Mouse (Mus musculus) MEL (cell line): ENCODE results near the gene B230219D22Rik. TPM values are rescaled to one million over a fixed set of nuclear protein-coding genes. Genes with fewer than 3 reads are reported as not detected.

Experiments
- DNase-seq: peaks from one replicate; pipeline ENCODE4 v3.0.0; 2011; ENCODE audit warnings: low read depth, low spot score
- H3K27ac ChIP-seq: 2 replicates; pipeline ENCODE4 v1.5.1; 2012; ENCODE audit warnings: low read depth, mild to moderate bottlenecking, control low read depth, low read length, moderate library complexity; ENCODE audit not compliant: control insufficient read depth
- H3K27me3 ChIP-seq, 2 experiments: fragments of 150-350 bp in 1 of 2; sonication (generic) in 1 of 2; 2 replicates each; pipeline ENCODE4 v1.6.1; 2012; ENCODE audit warnings: low read length in 2 of 2, mild to moderate bottlenecking in 2 of 2, improper control_type of control experiment in 1 of 2, moderate library complexity in 1 of 2; ENCODE audit not compliant: insufficient read depth in 2 of 2, control insufficient read depth in 1 of 2
- H3K36me3 ChIP-seq, 2 experiments: 2 replicates each; pipeline ENCODE4 v1.6.1; 2012 to 2014; ENCODE audit warnings: low read length in 2 of 2, improper control_type of control experiment in 1 of 2, inconsistent platforms in 1 of 2, mild to moderate bottlenecking in 1 of 2; ENCODE audit not compliant: insufficient read depth in 2 of 2, control insufficient read depth in 1 of 2
- H3K4me1 ChIP-seq, 2 experiments: fragments of 150-350 bp in 1 of 2; sonication (generic) in 1 of 2; 2 replicates each; pipeline ENCODE4 v1.6.1; 2012; ENCODE audit warnings: low read length in 2 of 2, improper control_type of control experiment in 1 of 2, mild to moderate bottlenecking in 1 of 2; ENCODE audit not compliant: insufficient read depth in 2 of 2, control insufficient read depth in 1 of 2
- H3K4me3 ChIP-seq, 2 experiments: fragments of 150-350 bp in 1 of 2; sonication (generic) in 1 of 2; 2 replicates each; pipeline ENCODE4 v1.5.1; 2012; ENCODE audit warnings: low read depth in 2 of 2, low read length in 2 of 2, mild to moderate bottlenecking in 2 of 2, moderate library complexity in 2 of 2, control low read depth in 1 of 2, improper control_type of control experiment in 1 of 2; ENCODE audit not compliant: control insufficient read depth in 1 of 2, insufficient read depth in 1 of 2
- H3K79me2 ChIP-seq: 2 replicates; pipeline ENCODE4 v1.6.1; 2012; ENCODE audit warnings: mild to moderate bottlenecking, low read length, moderate library complexity; ENCODE audit not compliant: control insufficient read depth, poor library complexity, insufficient read depth
- H3K9ac ChIP-seq: 2 replicates; pipeline ENCODE4 v1.6.1; 2012; ENCODE audit warnings: low read depth, mild to moderate bottlenecking, control low read depth, low read length, moderate library complexity; ENCODE audit not compliant: control insufficient read depth, poor library complexity, severe bottlenecking
- H3K9me3 ChIP-seq: fragments of 150-350 bp; sonication (generic); replicated peaks from 2 replicates; pipeline ENCODE4 v1.6.1; 2012; ENCODE audit warnings: mild to moderate bottlenecking, low read length, improper control_type of control experiment, moderate library complexity; ENCODE audit not compliant: insufficient read depth
- BHLHE40 ChIP-seq: IDR thresholded peaks from 2 replicates; pipeline ENCODE4 v1.6.1; 2012; ENCODE audit warnings: low read depth, mild to moderate bottlenecking, inconsistent platforms, low read length, improper control_type of control experiment, borderline replicate concordance
- CHD2 ChIP-seq: IDR thresholded peaks from 2 replicates; pipeline ENCODE4 v1.6.1; 2011; ENCODE audit warnings: low read length, improper control_type of control experiment
- CTCF ChIP-seq, 3 experiments: IDR thresholded peaks in 2 of 3; conservative IDR thresholded peaks in 1 of 3; 2 replicates each; pipeline ENCODE4 v1.5.1; 2011 to 2012; ENCODE audit warnings: low read length in 3 of 3, low read depth in 2 of 3, mild to moderate bottlenecking in 2 of 3, improper control_type of control experiment in 1 of 3, inconsistent platforms in 1 of 3, mixed read lengths in 1 of 3, moderate library complexity in 1 of 3; ENCODE audit not compliant: control insufficient read depth in 1 of 3, insufficient read depth in 1 of 3, poor library complexity in 1 of 3, severe bottlenecking in 1 of 3
- E2F4 ChIP-seq: IDR thresholded peaks from 2 replicates; pipeline ENCODE4 v1.6.1; 2011; ENCODE audit warnings: low read depth, low read length, improper control_type of control experiment, borderline replicate concordance
- EP300 ChIP-seq, 2 experiments: IDR thresholded peaks; 2 replicates each; pipeline ENCODE4 v1.6.1; 2011; ENCODE audit warnings: improper control_type of control experiment in 2 of 2, low read length in 2 of 2, low read depth in 1 of 2, mild to moderate bottlenecking in 1 of 2
- ETS1 ChIP-seq: IDR thresholded peaks from 2 replicates; pipeline ENCODE4 v1.6.1; 2012; ENCODE audit warnings: low read depth, mild to moderate bottlenecking, inconsistent platforms, low read length, improper control_type of control experiment, moderate library complexity
- GABPA ChIP-seq: IDR thresholded peaks from 2 replicates; pipeline ENCODE4 v1.6.1; 2012; ENCODE audit warnings: low read depth, mild to moderate bottlenecking, inconsistent platforms, low read length, improper control_type of control experiment, moderate library complexity
- GATA1 ChIP-seq: IDR thresholded peaks from 2 replicates; pipeline ENCODE4 v1.6.1; 2011; ENCODE audit warnings: low read depth, low read length, improper control_type of control experiment
- HCFC1 ChIP-seq: IDR thresholded peaks from 2 replicates; pipeline ENCODE4 v1.6.1; 2012; ENCODE audit warnings: low read depth, mild to moderate bottlenecking, inconsistent platforms, low read length, improper control_type of control experiment, moderate library complexity
- JUND ChIP-seq: IDR thresholded peaks from 2 replicates; pipeline ENCODE4 v1.6.1; 2011; ENCODE audit warnings: low read depth, mild to moderate bottlenecking, improper control_type of control experiment, low read length
- KAT2A ChIP-seq: conservative IDR thresholded peaks from 2 replicates; pipeline ENCODE4 v1.6.1; 2012; ENCODE audit warnings: low read depth, low read length, improper control_type of control experiment, inconsistent platforms
- MAFK ChIP-seq: IDR thresholded peaks from 2 replicates; pipeline ENCODE4 v1.6.1; 2011; ENCODE audit warnings: low read depth, mild to moderate bottlenecking, low read length, improper control_type of control experiment, borderline replicate concordance
- MAX ChIP-seq: IDR thresholded peaks from 2 replicates; pipeline ENCODE4 v1.6.1; 2011; ENCODE audit warnings: low read length, improper control_type of control experiment
- MAZ ChIP-seq: IDR thresholded peaks from 2 replicates; pipeline ENCODE4 v1.6.1; 2012; ENCODE audit warnings: low read depth, mild to moderate bottlenecking, inconsistent platforms, low read length, improper control_type of control experiment
- MEF2A ChIP-seq: IDR thresholded peaks from 2 replicates; pipeline ENCODE4 v1.6.1; 2014; ENCODE audit warnings: low read depth, mild to moderate bottlenecking, inconsistent platforms, low read length, improper control_type of control experiment; ENCODE audit not compliant: poor library complexity, insufficient replicate concordance, severe bottlenecking; ENCODE audit errors: extremely low read depth
- MXI1 ChIP-seq: IDR thresholded peaks from 2 replicates; pipeline ENCODE4 v1.6.1; 2011; ENCODE audit warnings: mild to moderate bottlenecking, low read depth, low read length, improper control_type of control experiment
- MYB ChIP-seq: IDR thresholded peaks from 2 replicates; pipeline ENCODE4 v1.6.1; 2011; ENCODE audit warnings: mild to moderate bottlenecking, low read depth, low read length, improper control_type of control experiment
- MYC ChIP-seq: IDR thresholded peaks from 2 replicates; pipeline ENCODE4 v1.6.1; 2011; ENCODE audit warnings: low read depth, mild to moderate bottlenecking, low read length, improper control_type of control experiment, moderate library complexity
- NELFE ChIP-seq: IDR thresholded peaks from 2 replicates; pipeline ENCODE4 v1.6.1; 2011; ENCODE audit warnings: low read depth, low read length, improper control_type of control experiment
- NRF1 ChIP-seq: IDR thresholded peaks from 2 replicates; pipeline ENCODE4 v1.6.1; 2014; ENCODE audit warnings: low read depth, mild to moderate bottlenecking, inconsistent platforms, low read length, improper control_type of control experiment, moderate library complexity; ENCODE audit not compliant: poor library complexity, insufficient read depth, severe bottlenecking
- POLR2A ChIP-seq, 2 experiments: IDR thresholded peaks; 2 replicates each; pipeline ENCODE4 v1.6.1; 2011 to 2012; ENCODE audit warnings: low read length in 2 of 2, mild to moderate bottlenecking in 2 of 2, control low read depth in 1 of 2, improper control_type of control experiment in 1 of 2, low read depth in 1 of 2, moderate library complexity in 1 of 2; ENCODE audit not compliant: control insufficient read depth in 1 of 2, insufficient read depth in 1 of 2, poor library complexity in 1 of 2
- POLR2AphosphoS2 ChIP-seq: IDR thresholded peaks from 2 replicates; pipeline ENCODE4 v1.6.1; 2011; ENCODE audit warnings: low read length, improper control_type of control experiment
- POLR2AphosphoS5 ChIP-seq: IDR thresholded peaks from 2 replicates; pipeline ENCODE4 v1.6.1; 2012; ENCODE audit warnings: low read depth, borderline replicate concordance, mild to moderate bottlenecking, inconsistent platforms, low read length, moderate library complexity, mixed read lengths
- RAD21 ChIP-seq: IDR thresholded peaks from 2 replicates; pipeline ENCODE4 v1.6.1; 2011; ENCODE audit warnings: mild to moderate bottlenecking, low read depth, low read length, improper control_type of control experiment
- RCOR1 ChIP-seq: IDR thresholded peaks from 2 replicates; pipeline ENCODE4 v1.6.1; 2012; ENCODE audit warnings: low read depth, mild to moderate bottlenecking, inconsistent platforms, low read length, improper control_type of control experiment
- SMC3 ChIP-seq: IDR thresholded peaks from 2 replicates; pipeline ENCODE4 v1.6.1; 2011; ENCODE audit warnings: low read depth, low read length, improper control_type of control experiment
- TBP ChIP-seq: IDR thresholded peaks from 2 replicates; pipeline ENCODE4 v1.8.0; 2011; ENCODE audit warnings: low read depth, low read length, improper control_type of control experiment
- TCF12 ChIP-seq: IDR thresholded peaks from 2 replicates; pipeline ENCODE4 v1.6.1; 2014; ENCODE audit warnings: low read depth, mild to moderate bottlenecking, inconsistent platforms, low read length, improper control_type of control experiment, moderate library complexity
- UBTF ChIP-seq: IDR thresholded peaks from 2 replicates; pipeline ENCODE4 v1.6.1; 2012; ENCODE audit warnings: low read depth, mild to moderate bottlenecking, inconsistent platforms, low read length, improper control_type of control experiment, moderate library complexity, borderline replicate concordance; ENCODE audit not compliant: insufficient read depth
- USF1 ChIP-seq: IDR thresholded peaks from 2 replicates; pipeline ENCODE4 v1.6.1; 2014; ENCODE audit warnings: low read depth, mild to moderate bottlenecking, inconsistent platforms, low read length, improper control_type of control experiment, moderate library complexity
- USF2 ChIP-seq, 2 experiments: IDR thresholded peaks; 2 replicates each; pipeline ENCODE4 v1.6.1; 2011 to 2012; ENCODE audit warnings: improper control_type of control experiment in 2 of 2, low read length in 2 of 2, borderline replicate concordance in 1 of 2, inconsistent platforms in 1 of 2, low read depth in 1 of 2, mild to moderate bottlenecking in 1 of 2; ENCODE audit not compliant: insufficient read depth in 1 of 2
- ZC3H11A ChIP-seq: IDR thresholded peaks from 2 replicates; pipeline ENCODE4 v1.6.1; 2012; ENCODE audit warnings: low read depth, mild to moderate bottlenecking, inconsistent platforms, low read length, improper control_type of control experiment
- ZKSCAN1 ChIP-seq: IDR thresholded peaks from 2 replicates; pipeline ENCODE4 v1.6.1; 2012; ENCODE audit warnings: low read depth, mild to moderate bottlenecking, inconsistent platforms, low read length, improper control_type of control experiment, moderate library complexity
- ZMIZ1 ChIP-seq: IDR thresholded peaks from 2 replicates; pipeline ENCODE4 v1.6.1; 2012; ENCODE audit warnings: low read depth, mild to moderate bottlenecking, inconsistent platforms, low read length, improper control_type of control experiment, moderate library complexity
- ZNF384 ChIP-seq: IDR thresholded peaks from 2 replicates; pipeline ENCODE4 v1.6.1; 2012; ENCODE audit warnings: low read depth, mild to moderate bottlenecking, inconsistent platforms, low read length, improper control_type of control experiment
- polyA plus RNA-seq, 2 experiments: library from polyadenylated mRNA; stranded (reverse) in 1 of 2; unstranded in 1 of 2; fragments of >175 nt in 1 of 2; fragments of >200 nt in 1 of 2; gene quantifications; 2 replicates each; pipeline versions ENCODE4 v1.2.1 to v1.2.4; 2012; ENCODE audit warnings: low replicate concordance in 2 of 2, low read depth in 1 of 2; ENCODE audit not compliant: insufficient read length in 2 of 2, insufficient read depth in 1 of 2, missing spikeins in 1 of 2
- total RNA-seq: library from RNA; depleted of rRNA; stranded (reverse); fragments of 300-350 nt; gene quantifications from 2 replicates; pipeline ENCODE4 v1.2.3, GENCODE M21; 2012

B230219D22Rik gene
- total and polyA plus RNA-seq, 3 experiments, result 20.4 to 145 (median 30.0) TPM

GRCm38 (mm10) chr13:55727120-55727838, 34.4 kb downstream of the B230219D22Rik start, which contains the start of gene Pcbd2:
Pcbd2 (plus strand) TSS chr13:55727368.
- DNase-seq, result peak; percentile 85
- H3K27ac ChIP-seq, result peak within 1 kb of the TSS; percentile 91
- H3K4me3 ChIP-seq, result peak within 1 kb of the TSS; percentile 74 to 88
- peaks cover 0 to 2% of the 10 kb centered on the region in 2 experiments; a peak in 2 of 4 replicates for H3K36me3 ChIP-seq
- no peaks in the 10 kb centered on the region; a peak in 2 of 4 replicates for H3K4me1 ChIP-seq
- peaks cover 9% of the 10 kb centered on the region; the same call in 1 of the 2 replicates for H3K79me2 ChIP-seq
- no peaks in the 10 kb centered on the region for H3K27me3 ChIP-seq
- no peaks in the 10 kb centered on the region for H3K9me3 ChIP-seq
- peak within 1 kb of the TSS; percentile 93 for H3K9ac ChIP-seq
- TF ChIP-seq CHD2 (no peak), NELFE (peak; percentile 73), SMC3 (0 out of 2 replicates have a peak, but pooled peaks have one; percentile 1), TCF12 (peak; percentile 45; the same call in 1 of the 2 replicates), USF1 (no peak), MEF2A (peak; percentile 33; the same call in 1 of the 2 replicates), POLR2A (IDR thresholded peaks at IDR 0.05; ENCODE audit: control insufficient read depth in 1 of 2, insufficient read depth in 1 of 2, low read depth in 1 of 2, low read length in 2 of 2, poor library complexity in 1 of 2) (peak; percentile 60 to 98), JUND (no peak), ETS1 (0 out of 2 replicates have a peak, but pooled peaks have one; percentile 26), GATA1 (no peak), POLR2AphosphoS5 (0 out of 2 replicates have a peak, but pooled peaks have one; percentile 59), ZKSCAN1 (no peak), ZNF384 (no peak), RAD21 (no peak), GABPA (no peak), MYC (no peak; the same call in 1 of the 2 replicates), NRF1 (peak; percentile 73), EP300 (IDR thresholded peaks at IDR 0.05; ENCODE audit: low read depth in 1 of 2, low read length in 2 of 2) (no peak; a peak in 1 of 4 replicates), MAZ (no peak; the same call in 1 of the 2 replicates), MYB (no peak), MXI1 (peak; percentile 54), UBTF (peak; percentile 89), MAFK (no peak), POLR2AphosphoS2 (0 out of 2 replicates have a peak, but pooled peaks have one; percentile 46), KAT2A (no peak; the same call in 1 of the 2 replicates), BHLHE40 (no peak), CTCF (IDR thresholded peaks at IDR 0.05 in 2 of 3, conservative IDR thresholded peaks at IDR 0.05 in 1 of 3; ENCODE audit: control insufficient read depth in 1 of 3, insufficient read depth in 1 of 3, low read depth in 2 of 3, low read length in 3 of 3, poor library complexity in 1 of 3, severe bottlenecking in 1 of 3) (peak in 1 of 3 experiments; percentile 12; a peak in 1 of 6 replicates), HCFC1 (peak; percentile 75), E2F4 (no peak), RCOR1 (no peak), MAX (peak; percentile 20), TBP (peak; percentile 41; the same call in 1 of the 2 replicates), ZC3H11A (no peak), ZMIZ1 (peak; percentile 79), USF2 (IDR thresholded peaks at IDR 0.05; ENCODE audit: borderline replicate concordance in 1 of 2, insufficient read depth in 1 of 2, low read depth in 1 of 2, low read length in 2 of 2) (no peak)
